Mouse (Mus musculus) frontal cortex, postnatal 10 days (tissue): Measurements from ENCODE around the gene Arfgap1.

Source experiments
- DNase-seq, 2 experiments: peaks; one replicate each; pipeline ENCODE4 v3.0.0; 2022; ENCODE audit warnings: low spot score in 2 of 2, mixed read lengths in 1 of 2

Arfgap1 gene

GRCm38 (mm10) chr2:180967010-180967763, at the start of gene Arfgap1:
Arfgap1 (plus strand) TSS chr2:180967225.
- peak; percentile 85 to 89 for DNase-seq

GRCm38 (mm10) chr2:180919913-180920809, 46.9 kb upstream of the Arfgap1 start:
- DNase-seq = no peak

GRCm38 (mm10) chr2:180920810-180921400, 46.1 kb upstream of the Arfgap1 start, which contains the start of gene Ythdf1:
Ythdf1 (minus strand) TSS chr2:180920949.
- DNase-seq = peak; percentile 92 to 97

- no peak for DNase-seq
Observed at GRCm38 (mm10) chr2:180922739-180923138, 44.3 kb upstream of the Arfgap1 start.

DNA sequence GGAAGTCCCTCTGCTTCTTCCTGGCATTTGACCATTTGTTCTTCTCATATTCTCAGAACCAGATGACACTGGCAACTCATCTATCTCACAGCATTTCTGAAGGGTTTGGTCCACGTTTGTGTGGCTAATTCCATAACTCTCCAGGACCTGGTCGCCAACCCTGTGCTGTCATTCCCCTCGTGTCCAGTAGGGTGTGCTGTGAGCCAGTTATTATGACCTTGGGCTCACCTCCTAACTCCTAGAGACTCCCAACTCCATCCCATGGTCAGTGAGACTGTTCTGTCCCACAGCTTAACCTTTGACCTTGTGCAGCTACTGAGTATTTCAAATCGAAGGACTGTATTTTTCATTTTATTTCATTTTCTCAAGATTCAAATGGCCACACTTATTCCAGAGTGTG, 41.8 kb upstream of the Arfgap1 start:
- peak in 1 of 2 experiments; percentile 60 for DNase-seq

- DNase-seq = no peak
Observed at GRCm38 (mm10) chr2:180928723-180929122, 38.3 kb upstream of the Arfgap1 start, which contains the start of gene Birc7. Birc7 (plus strand) TSS chr2:180929023.

DNA sequence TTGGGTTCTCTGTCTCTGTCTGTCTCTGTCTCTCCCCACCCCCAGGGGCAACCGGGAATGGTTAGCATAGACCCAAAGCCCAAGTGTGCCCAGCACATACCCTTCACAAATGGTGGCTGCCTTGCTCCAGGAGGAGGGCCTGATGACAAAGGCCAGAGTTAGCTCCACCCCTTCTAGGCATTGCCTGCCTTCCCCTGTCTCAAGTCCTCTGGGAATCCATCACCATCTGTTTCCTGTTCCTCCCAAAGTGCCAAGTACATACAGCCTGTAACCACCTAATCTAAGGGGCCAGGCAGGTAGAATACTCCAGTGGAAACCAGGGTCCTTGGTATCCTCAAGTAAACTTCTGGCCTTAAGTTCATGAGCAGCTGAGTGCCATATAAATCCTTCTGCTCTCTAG, 34.6 kb upstream of the Arfgap1 start:
- no peak for DNase-seq

GRCm38 (mm10) chr2:180940187-180940586, 26.8 kb upstream of the Arfgap1 start:
- no peak for DNase-seq

DNA sequence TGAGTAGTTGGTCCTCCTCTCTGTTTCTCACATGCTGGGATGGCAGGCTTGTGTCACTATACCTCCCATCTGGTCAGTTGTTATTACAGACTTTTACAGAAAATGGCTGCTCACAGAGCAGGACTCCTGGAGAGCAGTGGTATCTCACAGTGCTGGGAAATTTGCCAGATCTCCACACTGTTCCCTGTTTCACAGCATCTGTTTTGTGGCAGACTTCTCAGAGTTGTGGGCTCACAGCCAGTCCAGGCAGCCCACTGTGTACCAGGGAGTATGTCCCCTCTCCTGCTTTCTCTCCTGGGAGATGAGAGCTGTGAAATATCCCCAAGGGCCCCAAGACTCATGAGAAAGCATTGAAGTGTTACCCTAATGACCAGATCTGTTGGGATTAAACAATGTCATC, 25.2 kb upstream of the Arfgap1 start:
- no peak for DNase-seq

DNA sequence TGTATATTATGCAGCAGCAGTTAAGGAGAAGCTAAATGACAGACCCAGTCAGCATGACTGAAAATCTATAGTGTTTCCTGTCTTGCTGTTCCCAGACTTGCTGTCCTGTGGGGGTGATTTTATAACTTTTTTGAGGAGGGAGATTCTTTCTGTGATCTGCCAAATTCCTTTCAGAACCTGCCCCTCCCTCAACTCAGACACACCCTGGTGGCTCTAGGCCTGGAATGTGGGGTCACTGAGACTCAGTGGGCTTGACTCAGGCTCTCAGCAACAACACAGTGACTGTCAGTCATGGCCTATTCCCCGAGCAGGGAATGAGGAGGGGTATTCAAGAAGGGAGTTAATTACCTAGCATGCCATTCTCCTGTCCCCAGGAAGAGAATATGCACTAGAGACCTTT, 17.1 kb upstream of the Arfgap1 start:
- no peak for DNase-seq

DNA sequence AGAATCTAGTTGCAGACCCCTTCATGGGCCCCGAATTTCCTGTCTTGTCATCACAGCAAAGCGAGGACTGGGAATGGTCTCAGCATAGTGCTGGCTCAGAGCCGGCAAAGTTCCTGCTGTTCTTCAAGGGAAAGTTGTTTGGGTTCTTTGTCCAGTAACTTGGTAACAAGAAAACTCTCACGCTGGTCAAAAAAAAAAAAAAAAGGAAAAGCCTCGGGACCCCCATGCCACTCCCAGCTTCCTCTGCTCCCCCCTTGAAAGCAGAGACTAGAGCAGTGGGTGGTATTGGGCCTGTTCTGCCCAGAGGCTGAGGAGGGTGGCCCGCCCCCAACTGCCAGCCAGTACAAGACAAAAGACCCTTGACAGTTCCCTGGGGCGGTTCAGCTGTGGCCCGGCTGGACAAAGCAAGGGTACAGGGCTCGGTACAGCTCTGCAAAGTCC, 14.3 kb upstream of the Arfgap1 start:
- peak; percentile 38 to 52 for DNase-seq

DNA sequence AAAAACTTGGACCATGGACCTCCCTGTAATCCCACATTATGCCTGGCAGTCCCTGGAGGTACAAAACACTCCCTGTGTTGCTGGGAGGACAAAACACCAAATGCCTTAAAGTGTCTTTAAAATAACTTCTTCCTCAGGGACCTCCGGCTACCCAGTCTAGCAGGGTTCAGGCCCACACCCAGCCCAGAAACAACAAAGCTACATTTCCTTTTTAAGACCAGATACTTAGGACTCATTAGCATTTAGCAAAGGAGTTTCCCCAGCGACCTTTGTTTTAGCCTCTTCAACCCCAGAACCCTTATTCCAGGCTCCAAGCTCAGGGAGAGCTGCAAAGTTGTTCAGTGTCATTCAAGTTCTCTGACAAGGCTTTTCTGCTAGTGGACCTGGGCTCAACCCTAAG, 13.4 kb upstream of the Arfgap1 start:
- no peak for DNase-seq

DNA sequence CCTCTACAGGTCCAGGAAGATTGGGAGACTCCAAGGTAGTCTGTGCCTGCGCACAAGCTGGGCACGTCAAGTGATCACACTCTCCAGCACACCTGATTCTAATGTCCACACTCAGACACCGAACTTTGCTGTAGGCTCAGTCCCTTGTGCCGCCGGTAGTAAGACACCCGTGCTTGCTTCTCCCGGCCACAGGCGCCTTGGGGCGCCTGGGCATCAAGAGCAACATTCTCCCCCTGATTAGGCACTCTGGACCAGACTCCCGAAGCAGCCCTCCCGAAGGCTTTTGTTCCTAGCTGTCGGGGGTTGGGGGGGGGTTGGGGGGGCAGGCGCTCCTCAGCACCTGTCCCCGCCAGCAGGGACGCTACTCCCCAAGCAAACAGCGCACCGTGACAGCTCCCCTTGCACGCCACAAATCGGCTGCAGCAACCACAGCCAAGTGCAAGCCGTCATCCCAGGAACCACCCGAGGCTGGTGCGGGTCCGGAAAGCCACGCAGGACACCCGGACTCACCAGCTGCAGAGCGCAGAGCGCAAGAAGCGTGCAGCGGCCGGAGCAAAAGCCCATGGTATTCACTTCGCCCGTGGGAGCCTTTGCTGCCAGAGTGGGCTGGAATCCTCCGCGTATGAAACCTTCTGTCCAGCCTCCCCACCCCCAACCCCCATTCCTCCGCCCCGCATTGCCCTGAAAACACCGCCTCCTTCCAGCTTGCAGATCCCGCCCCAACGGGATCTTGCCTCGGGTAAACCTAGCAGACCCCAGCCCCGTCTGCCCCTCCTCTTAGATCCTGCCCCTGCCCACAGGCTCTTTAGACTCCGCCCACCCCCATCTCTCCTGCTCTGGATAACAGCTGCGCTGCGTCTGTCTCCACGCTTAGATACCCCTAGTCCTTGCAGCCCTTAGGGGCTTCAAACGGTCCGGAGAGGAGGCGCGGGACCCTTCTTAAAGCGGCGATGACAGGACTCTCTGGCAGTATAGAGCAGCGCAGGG, 12.7 kb upstream of the Arfgap1 start, which contains the start of gene Nkain4:
TSS of gene Nkain4 (minus strand) at position 639 of the 987 bp plus-strand sequence.
- DNase-seq = peak; percentile 50 to 63

DNA sequence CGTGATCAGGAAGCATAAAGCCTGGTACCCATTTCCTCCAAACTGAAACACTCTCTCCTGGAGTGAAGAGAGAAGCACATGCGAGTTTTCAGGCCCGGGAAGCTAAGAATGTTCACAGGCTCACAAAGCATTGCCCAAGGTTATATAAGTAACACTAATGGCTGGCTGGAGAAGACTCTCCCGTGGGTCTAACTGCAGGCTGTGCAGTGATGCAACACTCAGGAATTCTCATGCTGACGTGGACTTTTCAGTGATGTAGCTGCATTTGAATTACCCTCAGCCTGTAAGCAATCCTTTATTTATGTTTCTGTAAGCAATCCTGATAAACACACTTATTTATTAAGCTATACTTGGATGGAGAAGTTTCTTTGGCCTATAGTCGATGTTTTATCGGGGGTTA, 7.4 kb upstream of the Arfgap1 start:
- no peak for DNase-seq

- DNase-seq = no peak
Observed at GRCm38 (mm10) chr2:180960187-180960586, 6.8 kb upstream of the Arfgap1 start.

GRCm38 (mm10) chr2:180962616-180963308, 4.3 kb upstream of the Arfgap1 start:
- DNase-seq = no peak

DNA sequence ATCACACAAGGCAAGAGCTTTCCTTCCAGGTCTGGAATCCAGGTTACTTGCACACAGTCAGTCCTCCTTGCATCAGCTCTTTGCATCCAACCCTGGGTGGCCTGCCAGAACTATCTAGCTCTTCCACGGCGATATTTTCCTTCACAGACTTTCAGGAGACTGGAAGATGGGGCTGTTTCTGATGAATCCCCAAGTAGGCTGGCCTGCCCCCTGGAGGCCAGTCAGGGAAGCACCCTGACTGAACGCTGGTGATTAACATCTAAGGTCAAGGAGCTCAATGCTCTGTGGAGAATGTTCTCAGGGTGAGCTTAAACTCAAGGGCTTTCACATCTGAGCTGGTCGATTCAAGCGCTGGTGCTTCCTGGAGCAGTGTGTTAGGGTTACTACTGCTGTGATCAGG, 3.1 kb upstream of the Arfgap1 start:
- DNase-seq = peak in 1 of 2 experiments; percentile 57

DNA sequence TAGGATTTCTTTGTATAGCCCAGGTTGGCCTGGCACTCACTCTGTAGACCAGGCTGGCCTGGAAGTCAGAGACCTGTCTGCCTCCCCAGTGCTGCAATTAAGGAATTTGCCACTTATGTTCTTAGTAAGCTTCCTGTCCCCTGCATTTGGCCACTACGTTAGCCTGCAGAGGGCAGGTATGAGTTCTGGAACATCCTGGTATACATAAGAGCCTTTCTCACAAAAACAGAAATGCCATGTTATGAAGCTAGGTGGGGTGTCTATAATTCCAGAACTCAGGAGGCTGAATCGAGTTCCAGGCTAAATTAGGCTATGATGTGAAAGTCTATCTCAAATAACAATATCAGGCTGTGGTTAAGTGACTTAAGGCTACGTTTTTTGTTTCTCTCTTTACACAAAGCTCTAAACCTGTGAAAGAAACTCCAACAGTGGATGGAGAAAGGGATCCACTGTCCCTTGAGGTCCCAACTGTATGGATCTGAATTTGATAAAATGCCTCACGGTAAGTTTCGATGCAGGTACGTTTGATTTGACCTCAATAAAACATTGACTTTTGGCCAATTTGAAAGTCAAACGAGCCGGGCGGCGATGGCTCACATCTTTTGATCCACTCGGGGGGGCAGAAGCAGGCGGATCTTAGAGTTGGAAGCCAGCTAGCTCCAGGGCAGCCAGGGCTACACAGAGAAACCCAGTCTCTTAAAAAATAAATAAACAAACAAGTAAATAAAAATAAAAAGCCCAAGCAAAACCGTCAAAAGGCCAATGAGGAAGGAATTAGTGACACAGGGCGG, 738 bp upstream of the Arfgap1 start:
- DNase-seq = no peak

- no peak for DNase-seq
Observed at GRCm38 (mm10) chr2:180981133-180981532, 14.1 kb downstream of the Arfgap1 start.
